Mouse (Mus musculus) erythroblast, embryonic 14.5 days (primary cell): ENCODE results near the gene Sh3gl2. TPM values are rescaled to one million over a fixed set of nuclear protein-coding genes. Genes with fewer than 3 reads are reported as not detected.

ENCODE experiments used
- H3K27me3 ChIP-seq: 2 replicates; pipeline ENCODE4 v1.6.1; 2012; ENCODE audit warnings: inconsistent platforms; ENCODE audit not compliant: control insufficient read depth
- H3K36me3 ChIP-seq: 2 replicates; pipeline ENCODE4 v1.6.1; 2012; ENCODE audit warnings: mild to moderate bottlenecking, inconsistent platforms; ENCODE audit not compliant: control insufficient read depth
- H3K4me1 ChIP-seq: 2 replicates; pipeline ENCODE4 v1.6.1; 2012; ENCODE audit warnings: inconsistent platforms; ENCODE audit not compliant: control insufficient read depth
- H3K4me3 ChIP-seq: replicated peaks from 2 replicates; pipeline ENCODE3; 2012; ENCODE audit warnings: moderate library complexity, mild to moderate bottlenecking, inconsistent platforms
- H3K9me3 ChIP-seq: 2 replicates; pipeline ENCODE4 v1.6.1; 2012; ENCODE audit warnings: low read length, inconsistent platforms, mixed read lengths; ENCODE audit not compliant: control insufficient read depth
- GATA1 ChIP-seq: IDR thresholded peaks from 2 replicates; pipeline ENCODE4 v1.6.1; 2012; ENCODE audit warnings: low read length, inconsistent platforms, mixed read lengths
- TAL1 ChIP-seq: IDR thresholded peaks from 3 replicates; pipeline ENCODE4 v1.6.1; 2012; ENCODE audit warnings: low read length, inconsistent platforms, mixed read lengths
- polyA plus RNA-seq: library from polyadenylated mRNA; stranded (reverse); fragments of >175 nt; gene quantifications from 2 replicates; pipeline ENCODE4 v1.2.3, GENCODE M21; 2012

Gene Sh3gl2
- polyA plus RNA-seq, 1 experiment, result not detected

DNA sequence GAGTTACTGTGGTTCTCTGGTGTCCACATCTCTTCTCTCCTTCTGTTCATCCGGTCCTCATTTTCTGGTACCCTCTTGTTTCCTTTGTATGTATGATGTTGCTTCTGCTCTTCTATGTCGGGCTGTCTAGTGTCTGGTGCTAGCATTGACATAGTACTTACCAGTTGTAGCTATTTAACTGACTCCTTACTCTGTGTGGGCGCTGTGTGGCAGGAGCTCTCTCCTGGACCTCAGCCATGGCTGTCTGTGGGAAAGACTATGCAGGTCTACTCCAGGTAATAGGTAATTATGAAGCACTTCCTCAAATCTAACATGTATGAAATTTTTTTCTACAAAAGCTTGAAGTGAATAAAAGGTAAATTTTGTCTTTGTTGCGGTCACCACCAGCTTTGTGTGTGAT lies 169.9 kb downstream of the Sh3gl2 start:
- H3K9me3 ChIP-seq, result peaks cover 5% of the 10 kb centered on the region; the same call in 1 of the 2 replicates
- TF ChIP-seq GATA1 (no peak), TAL1 (no peak)

DNA sequence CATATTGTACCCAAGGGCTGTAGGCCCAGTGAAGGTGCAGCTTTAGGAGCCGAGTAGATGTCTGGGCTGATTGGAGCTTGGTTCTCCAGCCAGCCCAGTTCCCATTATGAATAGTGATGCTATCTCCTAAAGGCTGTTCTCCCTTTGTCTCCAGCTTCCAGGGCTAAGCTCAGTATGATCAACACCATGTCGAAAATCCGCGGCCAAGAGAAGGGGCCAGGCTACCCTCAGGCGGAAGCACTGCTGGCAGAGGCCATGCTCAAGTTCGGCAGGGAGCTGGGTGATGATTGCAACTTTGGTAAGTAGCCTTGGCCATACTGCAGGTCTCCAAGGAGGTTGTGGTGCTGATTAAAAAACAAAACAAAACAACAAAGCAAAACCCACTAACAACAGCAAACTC lies 171.3 kb downstream of the Sh3gl2 start:
- Histone ChIP-seq H3K4me3 (no peak overlapping the region), H3K36me3 (no peaks in the 10 kb centered on the region), H3K4me1 (no peaks in the 10 kb centered on the region), H3K27me3 (no peaks in the 10 kb centered on the region), H3K9me3 (peaks cover 3% of the 10 kb centered on the region; the same call in 1 of the 2 replicates)
- no peak for TF ChIP-seq GATA1
- TF ChIP-seq TAL1, result no peak

More for the DNA sequence above, 169.9 kb downstream of the Sh3gl2 start:
- Histone ChIP-seq H3K4me1 (no peaks in the 10 kb centered on the region), H3K36me3 (no peaks in the 10 kb centered on the region), H3K4me3 (no peak overlapping the region), H3K27me3 (no peaks in the 10 kb centered on the region)

DNA sequence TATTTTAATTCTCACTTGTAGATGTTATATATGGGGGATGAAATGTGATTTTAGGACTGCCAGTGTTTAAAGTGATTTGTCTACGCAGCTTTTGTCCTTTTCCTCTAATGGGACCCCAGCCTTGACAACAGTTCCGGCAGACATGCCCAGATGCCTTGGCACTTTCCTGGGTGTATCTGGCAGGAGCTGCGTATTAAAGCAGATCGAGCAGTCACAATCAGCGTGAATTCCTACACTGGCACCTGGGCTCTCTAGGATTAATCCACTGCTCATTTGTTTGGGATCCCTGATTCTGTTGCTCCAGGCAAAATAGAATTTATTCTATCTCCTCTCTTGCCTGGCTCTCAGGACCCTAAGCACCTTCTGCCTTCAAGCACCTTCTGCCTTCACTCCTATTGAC lies 171.7 kb downstream of the Sh3gl2 start:
- Histone ChIP-seq H3K4me1 (no peaks in the 10 kb centered on the region), H3K36me3 (no peaks in the 10 kb centered on the region), H3K27me3 (no peaks in the 10 kb centered on the region), H3K4me3 (no peak overlapping the region), H3K9me3 (peaks cover 5% of the 10 kb centered on the region; the same call in 1 of the 2 replicates)
- TF ChIP-seq TAL1, result no peak
- no peak for TF ChIP-seq GATA1

DNA sequence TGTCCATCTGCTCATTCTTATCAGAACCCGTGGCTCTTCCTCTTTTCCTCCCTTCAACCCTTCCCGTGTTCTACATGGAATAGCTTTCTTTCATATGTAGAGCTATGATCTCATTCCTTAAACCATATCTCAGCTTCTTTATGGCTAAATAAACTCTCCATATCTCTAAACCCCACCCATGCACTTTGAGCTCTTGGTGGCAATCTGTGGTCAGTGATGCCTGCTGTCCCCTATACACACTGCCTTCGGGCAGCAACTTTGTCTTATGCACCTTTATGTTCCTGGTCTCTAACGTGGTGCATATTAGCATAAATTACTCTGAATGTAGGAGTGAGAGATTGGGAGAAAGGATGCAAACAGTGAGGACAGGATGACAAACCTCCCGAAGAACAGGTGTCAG lies 180.3 kb downstream of the Sh3gl2 start:
- H3K4me3 ChIP-seq, result no peak overlapping the region
- TF ChIP-seq TAL1, result no peak
- TF ChIP-seq GATA1, result no peak
- peaks cover 11% of the 10 kb centered on the region for H3K9me3 ChIP-seq
- no peaks in the 10 kb centered on the region for H3K36me3 ChIP-seq
- no peaks in the 10 kb centered on the region for H3K4me1 ChIP-seq
- no peaks in the 10 kb centered on the region for H3K27me3 ChIP-seq

DNA sequence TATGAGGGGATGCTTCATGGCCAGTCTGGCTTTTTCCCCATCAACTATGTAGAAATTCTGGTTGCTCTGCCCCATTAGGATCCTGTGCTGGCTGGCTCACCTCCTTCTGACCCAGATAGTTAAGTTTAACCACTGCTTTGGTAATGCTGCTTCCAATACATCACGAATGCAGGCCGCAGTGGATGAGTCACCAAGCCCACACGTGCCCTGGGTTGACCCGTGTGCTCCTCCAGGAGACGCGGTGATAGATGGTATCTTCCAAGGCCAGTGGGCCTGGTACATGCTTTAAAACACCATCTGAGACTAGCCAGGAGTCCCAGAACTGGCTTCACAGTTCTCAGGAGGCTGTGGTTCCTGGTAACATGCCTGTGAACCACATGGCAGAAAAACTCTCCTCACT lies 182.8 kb downstream of the Sh3gl2 start:
- Histone ChIP-seq H3K27me3 (no peaks in the 10 kb centered on the region), H3K4me3 (no peak overlapping the region), H3K36me3 (no peaks in the 10 kb centered on the region), H3K9me3 (peaks cover 9% of the 10 kb centered on the region), H3K4me1 (no peaks in the 10 kb centered on the region)
- TF ChIP-seq TAL1 (no peak), GATA1 (no peak)

DNA sequence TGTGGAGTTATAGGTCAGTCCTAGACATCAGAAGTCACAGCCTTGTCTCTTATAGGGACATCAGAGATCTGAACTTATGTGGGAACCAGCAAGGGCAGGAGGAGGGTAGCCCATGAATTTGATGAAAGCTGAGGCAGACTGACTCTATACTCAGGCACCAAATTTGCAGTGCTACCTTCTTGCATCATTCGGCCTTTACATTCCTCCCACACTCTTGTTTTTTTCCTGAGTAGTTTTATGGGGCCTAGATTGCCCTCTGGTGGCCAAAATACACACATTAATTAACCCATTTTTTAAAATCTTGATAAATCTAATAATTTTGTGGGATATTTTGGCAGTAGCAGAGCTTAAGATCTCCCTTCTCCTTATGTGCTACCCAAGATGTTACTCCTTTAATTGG lies 186.9 kb downstream of the Sh3gl2 start:
- H3K36me3 ChIP-seq, result no peaks in the 10 kb centered on the region
- H3K4me1 ChIP-seq, result no peaks in the 10 kb centered on the region
- TF ChIP-seq TAL1 (no peak), GATA1 (no peak)
- no peaks in the 10 kb centered on the region for H3K27me3 ChIP-seq
- peaks cover 9% of the 10 kb centered on the region for H3K9me3 ChIP-seq
- H3K4me3 ChIP-seq, result no peak overlapping the region

DNA sequence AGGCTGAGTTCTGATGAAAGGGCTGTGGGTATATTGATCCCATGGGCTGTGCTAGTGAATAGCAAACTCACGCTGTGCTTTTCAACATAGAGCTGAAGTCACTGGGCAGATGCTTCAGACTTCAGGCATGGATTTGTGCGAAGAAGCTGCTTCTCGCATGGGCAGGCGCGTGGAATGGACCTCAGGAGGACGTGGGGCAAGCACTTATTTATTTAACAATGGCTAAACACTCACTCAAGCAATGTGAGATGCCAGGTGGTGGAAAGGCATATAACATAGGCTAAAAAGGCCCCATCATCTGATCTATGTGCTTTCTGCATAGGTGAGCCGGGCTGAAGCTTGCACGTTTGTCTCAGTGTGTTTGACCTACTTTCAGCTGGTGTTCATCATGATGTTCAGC lies 193.8 kb downstream of the Sh3gl2 start:
- Histone ChIP-seq H3K4me1 (no peaks in the 10 kb centered on the region), H3K27me3 (no peaks in the 10 kb centered on the region), H3K4me3 (no peak overlapping the region), H3K36me3 (no peaks in the 10 kb centered on the region), H3K9me3 (no peaks in the 10 kb centered on the region; the same call in 1 of the 2 replicates)
- no peak for TF ChIP-seq GATA1
- TF ChIP-seq TAL1, result no peak

- Histone ChIP-seq H3K4me3 (no peak overlapping the region), H3K36me3 (no peaks in the 10 kb centered on the region), H3K4me1 (no peaks in the 10 kb centered on the region), H3K9me3 (no peaks in the 10 kb centered on the region), H3K27me3 (no peaks in the 10 kb centered on the region)
- TF ChIP-seq GATA1, result no peak
Observed at GRCm38 (mm10) chr4:85402823-85403222, 197.9 kb downstream of the Sh3gl2 start.

GRCm38 (mm10) chr4:85404424-85405194 lies 199.7 kb downstream of the Sh3gl2 start:
- Histone ChIP-seq H3K4me3 (no peak overlapping the region), H3K27me3 (no peaks in the 10 kb centered on the region), H3K4me1 (no peaks in the 10 kb centered on the region), H3K36me3 (no peaks in the 10 kb centered on the region), H3K9me3 (no peaks in the 10 kb centered on the region)
- no peak for TF ChIP-seq GATA1
- no peak for TF ChIP-seq TAL1

- Histone ChIP-seq H3K9me3 (no peaks in the 10 kb centered on the region), H3K27me3 (no peaks in the 10 kb centered on the region), H3K4me1 (no peaks in the 10 kb centered on the region), H3K4me3 (no peak overlapping the region), H3K36me3 (no peaks in the 10 kb centered on the region)
- TF ChIP-seq GATA1 (no peak), TAL1 (no peak)
Observed at GRCm38 (mm10) chr4:85405276-85405675, 200.3 kb downstream of the Sh3gl2 start.
